Mouse (Mus musculus): ENCODE measurements around the gene Osbp. TPM values are rescaled to one million over a fixed set of nuclear protein-coding genes. Genes with fewer than 3 reads are reported as not detected.
"Not testable (repeated sequence)": the region's sequence is repeated elsewhere in the genome, so short reads cannot be mapped to it uniquely, and the experiment has no call there.

Gene Osbp
- 10 to 100 TPM; 71.0 to 74.0 TPM for total RNA-seq (2021)
- long read RNA-seq, experiment 1, full-length matches to known transcripts: 15 of 23 reads
- long read RNA-seq, experiment 1, partial matches to known transcripts: 2 of 23 reads
- long read RNA-seq, experiment 1, other reads (novel, unspliced or antisense): 6 of 23 reads
- long read RNA-seq, experiment 2, full-length matches to known transcripts: 19 of 32 reads
- long read RNA-seq, experiment 2, partial matches to known transcripts: 8 of 32 reads
- long read RNA-seq, experiment 2, other reads (novel, unspliced or antisense): 5 of 32 reads

- peak; percentile 94 to 95 for DNase-seq (ENCODE audit: low spot score in 2 of 2)
Measured at GRCm38 (mm10) chr19:11965023-11965942, at the start of gene Osbp. Gene Osbp (plus strand): TSS chr19:11965941.

DNA sequence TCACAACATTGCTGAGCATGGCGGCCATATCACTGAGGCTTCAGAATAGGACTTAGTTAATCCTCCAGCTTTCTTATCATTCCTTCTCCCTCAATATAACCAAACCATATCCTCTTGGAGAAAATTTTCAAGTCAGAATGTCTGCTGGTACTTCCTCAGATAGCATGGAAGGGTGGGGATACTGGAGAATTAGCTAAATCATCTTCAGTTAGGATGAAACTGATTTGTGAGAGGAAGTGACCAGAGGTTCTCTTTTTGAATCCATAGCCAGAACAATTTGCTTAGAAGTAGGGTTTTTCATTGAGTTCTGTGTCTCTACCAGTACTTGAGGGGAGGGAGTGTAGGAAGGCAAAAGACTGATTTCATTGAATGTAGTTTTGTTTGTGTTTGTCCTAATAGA is 43.7 kb upstream of the Osbp start:
- no peak for DNase-seq (ENCODE audit: low spot score in 2 of 2)

DNA sequence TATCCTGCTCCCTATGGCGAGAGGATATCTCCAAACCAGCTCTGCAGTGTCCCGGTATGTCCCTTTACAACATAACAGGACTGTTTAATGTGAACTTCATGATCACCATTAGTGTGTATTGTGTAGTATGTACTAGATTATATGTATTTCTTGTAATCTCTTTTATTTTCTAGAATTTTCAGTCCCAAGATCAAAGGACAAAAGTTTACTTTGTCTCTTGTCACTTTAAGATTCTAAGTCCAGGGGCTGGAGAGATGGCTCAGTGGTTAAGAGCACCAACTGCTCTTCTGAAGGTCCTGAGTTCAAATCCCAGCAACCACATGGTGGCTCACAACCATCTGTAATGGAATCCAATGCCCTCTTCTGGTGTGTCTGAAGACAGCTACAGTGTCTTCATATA is 43.2 kb upstream of the Osbp start:
- DNase-seq (ENCODE audit: low spot score in 2 of 2): not testable (repeated sequence)

DNA sequence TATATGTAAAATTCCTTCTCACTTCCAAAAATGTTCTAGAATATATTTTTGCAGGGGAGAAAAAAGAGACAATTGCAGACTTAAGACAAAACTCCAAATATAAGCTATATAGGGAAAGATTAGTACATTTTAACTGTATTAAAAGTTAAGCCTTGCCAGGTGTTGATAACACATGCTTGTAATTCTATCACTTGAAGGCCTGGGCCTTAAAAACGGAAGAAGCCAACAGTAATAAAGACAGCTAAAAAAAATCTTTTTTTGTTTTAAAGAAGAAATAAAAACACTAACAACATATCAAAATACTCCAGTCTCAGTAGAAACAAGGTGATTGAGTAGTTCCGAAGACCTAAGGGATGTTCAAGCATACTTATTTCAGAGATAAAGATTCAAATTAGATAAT is 39.4 kb upstream of the Osbp start:
- DNase-seq (ENCODE audit: low spot score in 2 of 2): no peak

DNA sequence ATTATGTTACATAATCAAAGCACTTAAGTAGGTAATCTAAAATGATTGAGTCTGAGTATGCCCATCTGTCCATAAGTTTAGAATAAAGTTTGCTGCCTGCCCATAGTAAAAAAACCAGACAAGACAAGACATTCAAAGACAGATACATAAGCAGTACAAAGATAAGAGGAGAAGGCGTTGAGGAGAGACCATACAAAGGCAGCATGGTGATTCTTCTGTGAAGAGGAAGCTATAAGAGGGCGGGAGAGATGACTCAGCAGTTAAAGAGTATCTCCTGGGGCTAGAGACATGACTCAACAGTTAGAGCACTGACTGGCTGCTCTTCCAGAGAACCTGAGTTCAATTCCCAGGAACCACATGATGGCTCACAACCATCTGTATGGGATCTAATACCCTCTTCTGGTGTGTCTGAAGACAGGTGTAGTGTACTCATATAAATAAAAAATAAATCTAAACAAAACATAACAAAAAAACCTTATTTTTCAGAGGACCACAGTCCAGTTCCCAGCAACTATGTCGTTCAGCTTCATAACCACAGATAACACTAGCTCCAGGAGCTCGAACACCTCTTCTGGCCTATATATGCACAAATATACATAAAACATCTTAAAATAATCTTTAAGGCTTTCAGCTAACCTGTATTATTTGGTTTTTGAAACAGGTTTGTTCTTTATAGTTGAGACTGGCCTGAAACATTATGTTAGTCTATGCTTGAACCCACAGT is 37.6 kb upstream of the Osbp start:
- no peak for DNase-seq (ENCODE audit: low spot score in 2 of 2)

- DNase-seq (ENCODE audit: low spot score in 2 of 2): not testable (repeated sequence)
Measured at GRCm38 (mm10) chr19:11946460-11946859, 19.3 kb upstream of the Osbp start.

DNA sequence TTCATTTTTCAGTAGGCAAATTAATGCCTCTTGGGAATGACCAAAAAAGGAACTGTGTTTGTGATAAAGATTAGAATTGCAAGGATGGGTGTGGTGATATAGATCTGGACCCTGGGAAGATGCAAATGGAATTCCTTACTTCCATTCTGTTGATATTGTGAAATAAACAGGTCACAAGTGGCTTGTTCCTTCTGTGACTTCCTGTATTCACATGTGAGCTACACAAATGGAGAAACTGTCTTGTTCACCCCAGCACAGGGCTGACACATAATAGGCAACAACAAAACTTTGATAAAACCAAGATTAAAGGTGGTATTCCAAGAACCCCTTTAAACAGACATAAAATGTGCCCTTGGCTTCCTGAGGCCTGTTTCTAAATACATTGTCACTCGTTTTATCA is 15.9 kb upstream of the Osbp start:
- no peak for DNase-seq (ENCODE audit: low spot score in 2 of 2)

- DNase-seq (ENCODE audit: low spot score in 2 of 2): no peak
Measured at GRCm38 (mm10) chr19:11950747-11951146, 15.0 kb upstream of the Osbp start.

GRCm38 (mm10) chr19:11954206-11954605 is 11.5 kb upstream of the Osbp start:
- no peak for DNase-seq (ENCODE audit: low spot score in 2 of 2)

- DNase-seq (ENCODE audit: low spot score in 2 of 2): no peak
Measured at GRCm38 (mm10) chr19:11956636-11957035, 9.1 kb upstream of the Osbp start.

- DNase-seq (ENCODE audit: low spot score in 2 of 2): no peak
Measured at GRCm38 (mm10) chr19:11957396-11957795, 8.3 kb upstream of the Osbp start.

GRCm38 (mm10) chr19:11957846-11958245 is 7.9 kb upstream of the Osbp start:
- DNase-seq (ENCODE audit: low spot score in 2 of 2): no peak

- DNase-seq (ENCODE audit: low spot score in 2 of 2): no peak
Measured at GRCm38 (mm10) chr19:11964266-11964665, 1.5 kb upstream of the Osbp start.

DNA sequence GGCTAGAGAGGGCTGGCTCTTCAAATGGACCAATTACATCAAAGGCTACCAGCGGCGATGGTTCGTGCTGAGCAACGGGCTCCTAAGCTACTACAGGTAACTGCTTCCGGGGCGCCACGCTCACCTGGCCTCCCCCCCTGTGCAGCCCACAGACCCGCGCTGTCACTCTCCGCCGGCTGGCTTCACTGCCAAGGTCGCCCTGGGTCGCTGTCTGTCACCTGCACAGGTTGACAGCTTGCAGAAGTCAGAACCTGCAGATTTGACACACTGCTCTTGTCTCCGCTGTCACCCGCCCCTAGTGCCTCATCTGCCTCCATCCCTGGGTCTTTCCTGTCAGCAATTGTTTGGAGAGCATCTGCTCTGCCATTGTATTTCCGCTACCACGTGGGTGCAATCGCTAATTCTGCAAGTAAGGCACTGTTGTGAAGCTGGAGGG is 478 bp downstream of the Osbp start:
- peak in 1 of 2 experiments; percentile 16 for DNase-seq (ENCODE audit: low spot score in 2 of 2)

DNA sequence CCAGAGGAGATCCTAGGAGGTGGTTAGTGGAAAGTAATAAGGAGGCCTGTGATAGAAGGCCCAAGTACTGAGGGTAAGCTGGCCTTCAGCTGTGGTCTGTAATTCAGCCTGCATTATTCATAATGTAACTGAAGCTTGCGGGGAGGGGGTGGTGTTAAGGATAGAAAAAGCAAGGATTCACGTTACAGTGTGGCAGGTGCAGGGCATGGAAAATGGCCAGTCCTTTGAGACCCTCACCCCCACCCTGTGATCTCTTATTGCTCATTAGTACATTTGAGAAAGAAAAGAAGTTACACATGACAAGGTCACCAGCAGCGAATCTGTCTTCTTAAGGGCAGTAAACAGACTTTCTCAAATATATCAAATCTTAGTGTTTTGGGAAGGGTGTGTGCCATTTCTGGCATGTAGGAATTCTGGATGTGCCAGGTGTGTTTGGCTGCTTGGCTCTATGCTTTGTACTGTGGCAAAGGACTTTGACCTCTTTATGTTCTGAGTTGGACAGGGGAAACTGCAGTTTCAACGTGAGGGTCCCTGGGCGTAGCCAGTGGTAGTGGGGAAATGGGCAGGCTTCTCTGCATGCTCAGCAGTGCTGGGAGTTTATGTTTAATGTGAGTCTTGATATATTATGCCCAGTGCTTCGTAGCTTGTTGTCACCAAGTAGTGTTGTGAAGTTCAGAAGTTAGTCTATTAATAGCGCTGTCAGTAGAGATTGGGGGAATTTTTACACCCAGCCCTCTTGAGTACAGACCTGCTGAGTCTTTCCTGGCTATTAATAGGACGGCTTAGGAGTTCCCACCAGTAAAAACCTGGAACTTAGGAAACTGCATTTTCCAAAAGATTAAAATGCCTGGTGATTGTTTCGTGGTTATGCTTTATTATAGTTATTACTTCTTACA is 3.7 kb downstream of the Osbp start:
- DNase-seq (ENCODE audit: low spot score in 2 of 2): no peak

DNA sequence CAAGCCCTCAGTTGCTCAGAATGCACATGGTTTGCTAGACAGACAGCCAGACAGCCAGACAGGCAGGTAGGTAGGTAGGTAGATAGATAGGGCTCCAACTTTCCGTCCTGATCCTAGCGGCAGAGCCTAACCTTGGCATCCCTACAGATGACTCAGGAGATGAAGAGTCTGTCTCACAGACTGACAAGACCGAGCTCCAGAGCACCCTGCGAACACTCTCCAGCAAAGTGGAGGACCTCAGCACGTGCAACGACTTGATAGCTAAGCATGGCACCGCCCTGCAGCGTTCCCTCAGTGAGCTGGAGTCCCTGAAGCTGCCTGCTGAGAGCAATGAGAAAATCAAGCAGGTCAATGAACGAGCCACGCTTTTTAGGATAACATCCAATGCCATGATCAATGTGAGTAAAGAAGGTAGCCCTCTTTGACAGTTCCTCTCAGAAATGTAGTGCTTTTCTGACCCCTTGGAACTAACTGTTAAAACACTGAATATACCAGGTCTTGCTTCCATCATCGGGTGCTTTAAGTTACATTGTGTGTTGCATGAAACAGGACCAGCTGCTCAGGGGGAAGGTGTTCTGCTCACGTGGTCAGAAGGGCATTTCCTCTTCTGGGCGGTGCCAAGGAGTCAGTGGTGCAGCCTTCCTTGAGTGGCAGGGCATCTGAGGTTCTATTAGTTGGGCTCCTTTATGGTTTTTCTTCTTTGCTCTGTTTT is 7.9 kb downstream of the Osbp start:
- no peak for DNase-seq (ENCODE audit: low spot score in 2 of 2)

- no peak for DNase-seq (ENCODE audit: low spot score in 2 of 2)
Measured at GRCm38 (mm10) chr19:11974223-11974540, 8.4 kb downstream of the Osbp start.

- DNase-seq (ENCODE audit: low spot score in 2 of 2): no peak
Measured at GRCm38 (mm10) chr19:11975683-11976082, 9.9 kb downstream of the Osbp start.

DNA sequence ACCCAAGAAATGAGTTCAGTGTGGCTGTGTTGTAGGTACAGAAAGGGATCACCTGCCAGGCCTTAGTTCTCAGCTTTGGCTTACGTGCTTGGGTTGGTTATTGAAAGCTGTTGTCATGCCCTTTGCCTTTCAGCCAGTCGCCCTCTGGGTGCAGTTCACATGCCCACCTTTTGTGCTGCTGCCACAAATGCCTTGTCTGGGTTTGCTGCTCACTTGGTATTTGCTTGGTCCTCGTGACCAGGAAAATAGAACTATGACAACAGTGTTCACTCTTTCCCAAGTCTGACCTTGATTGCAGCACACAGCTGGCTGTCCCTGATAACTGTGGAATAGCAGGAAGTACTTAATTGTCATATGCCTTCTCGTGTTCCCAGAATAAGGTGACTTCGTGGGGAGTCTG is 11.6 kb downstream of the Osbp start:
- no peak for DNase-seq (ENCODE audit: low spot score in 2 of 2)

DNA sequence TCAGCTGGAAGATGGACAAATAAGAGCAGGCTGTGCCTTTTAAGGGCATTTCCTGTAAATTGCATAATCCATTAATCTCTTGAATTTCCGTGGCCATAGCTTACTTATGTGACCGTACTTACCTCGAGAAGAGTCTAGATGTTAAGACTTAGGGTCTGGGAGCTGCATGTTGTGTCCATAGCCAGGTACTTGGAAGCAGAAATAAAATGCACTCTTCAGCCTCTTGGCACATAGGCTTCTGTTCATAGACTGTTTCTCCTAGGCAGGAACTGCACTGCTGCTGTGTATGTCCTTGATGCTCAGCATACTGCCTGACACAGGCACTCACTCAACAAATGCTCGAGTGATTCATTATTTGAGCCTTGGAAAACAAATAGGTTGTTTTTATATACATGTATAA is 14.7 kb downstream of the Osbp start:
- DNase-seq (ENCODE audit: low spot score in 2 of 2): no peak

All from adrenal gland, postnatal 4 days (tissue).